Mouse (Mus musculus): ENCODE results near the gene Cyb5b. TPM values are rescaled to one million over a fixed set of nuclear protein-coding genes. Genes with fewer than 3 reads are reported as not detected.

Gene Cyb5b
- polyA plus RNA-seq, 1 experiment from 2014 or later, result 177 TPM

DNA sequence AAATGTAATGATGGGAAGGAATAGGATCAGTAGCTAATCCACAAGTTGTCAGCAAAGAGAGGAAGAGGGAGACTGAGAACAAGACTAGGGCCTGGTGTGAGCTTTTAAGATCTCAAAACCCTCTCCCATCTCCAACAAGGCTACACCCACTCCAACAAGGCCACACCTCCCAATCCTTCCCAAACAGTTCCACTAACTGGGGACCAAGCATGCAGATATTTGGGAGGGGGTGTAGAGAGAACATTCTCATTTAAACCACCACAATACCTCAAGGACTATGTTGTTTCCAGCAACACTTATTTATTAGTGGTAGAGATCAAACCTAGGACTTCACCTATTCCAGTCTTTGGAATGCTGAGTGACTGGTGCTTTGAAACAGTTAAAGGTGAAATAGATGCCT, 6.4 kb downstream of the Cyb5b start:
- DNase-seq (ENCODE audit: low spot score, missing footprints) (peak; percentile 75), ATAC-seq (ENCODE audit: low FRiP score) (no peak)
- no peak overlapping the region for H3K27ac ChIP-seq (ENCODE audit: low read depth, low read length)
- H3K9me3 ChIP-seq (ENCODE audit: control insufficient read depth, low read length), result no peaks in the 10 kb centered on the region
- H3K36me3 ChIP-seq (ENCODE audit: control insufficient read depth, insufficient read depth, low read length), result peaks cover 18% of the 10 kb centered on the region
- no peaks in the 10 kb centered on the region for H3K27me3 ChIP-seq (ENCODE audit: control insufficient read depth, insufficient read depth, low read length)
- H3K4me1 ChIP-seq (ENCODE audit: control insufficient read depth, insufficient read depth, low read length), result no peaks in the 10 kb centered on the region
- no peak overlapping the region for H3K4me3 ChIP-seq (ENCODE audit: low read depth, low read length)
- no peak overlapping the region for H3K9ac ChIP-seq (ENCODE audit: low read length)
- no peak overlapping the region for H3K4me2 ChIP-seq

DNA sequence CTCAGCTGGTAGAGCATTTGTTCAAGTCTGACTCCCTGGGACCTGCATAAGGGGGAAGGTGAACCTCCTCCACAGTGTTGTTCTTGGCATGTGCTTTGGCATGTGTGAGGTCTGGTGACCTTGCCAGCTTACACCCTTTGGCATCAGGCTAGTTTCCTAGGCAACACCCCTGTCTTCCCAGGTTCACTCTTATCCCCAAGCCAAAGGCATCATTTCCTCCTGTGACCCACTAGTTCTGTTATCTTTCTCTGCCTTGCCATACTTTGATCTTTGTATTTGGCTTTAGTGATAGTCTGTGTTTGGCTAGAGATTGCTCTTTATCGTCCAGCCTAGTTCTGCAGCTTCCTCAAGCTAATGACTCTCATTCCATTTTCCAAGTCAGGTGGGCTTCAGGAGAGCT, 7.4 kb downstream of the Cyb5b start:
- no peak for ATAC-seq (ENCODE audit: low FRiP score)
- 84% methylated on average over 1 of the region's 1 CpGs for WGBS
- no peaks in the 10 kb centered on the region for H3K9me3 ChIP-seq (ENCODE audit: control insufficient read depth, low read length)

DNA sequence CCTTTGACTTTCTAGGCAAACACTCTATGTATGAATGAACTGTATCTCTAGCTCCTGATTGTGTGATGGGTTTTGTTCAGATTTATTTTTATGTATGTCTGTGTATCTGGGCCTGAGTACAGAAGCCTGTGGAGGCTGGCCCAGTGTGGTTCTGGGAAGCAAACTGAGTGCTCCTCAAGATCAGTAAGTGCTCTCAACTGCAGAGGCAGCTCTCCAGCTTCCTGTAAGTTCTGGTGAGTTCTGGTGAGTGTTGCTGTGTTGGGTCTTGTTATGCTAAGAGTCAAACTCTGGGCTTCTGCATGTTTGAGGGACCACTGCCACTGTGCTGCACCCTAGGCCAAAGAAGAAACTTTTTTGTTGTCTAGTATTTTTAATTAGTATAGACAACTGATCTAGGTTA, 8.4 kb downstream of the Cyb5b start:
- no peaks in the 10 kb centered on the region for H3K4me1 ChIP-seq (ENCODE audit: control insufficient read depth, insufficient read depth, low read length)
- DNase-seq (ENCODE audit: low spot score, missing footprints), result peak; percentile 28
- no peak overlapping the region for H3K9ac ChIP-seq (ENCODE audit: low read length)
- H3K27ac ChIP-seq (ENCODE audit: low read depth, low read length), result no peak overlapping the region
- H3K27me3 ChIP-seq (ENCODE audit: control insufficient read depth, insufficient read depth, low read length), result no peaks in the 10 kb centered on the region
- no peak overlapping the region for H3K4me2 ChIP-seq
- peaks cover 20% of the 10 kb centered on the region for H3K36me3 ChIP-seq (ENCODE audit: control insufficient read depth, insufficient read depth, low read length)
- no peak for ATAC-seq (ENCODE audit: low FRiP score)
- H3K4me3 ChIP-seq (ENCODE audit: low read depth, low read length), result no peak overlapping the region
- no peaks in the 10 kb centered on the region for H3K9me3 ChIP-seq (ENCODE audit: control insufficient read depth, low read length)

More for the DNA sequence above, 7.4 kb downstream of the Cyb5b start:
- Histone ChIP-seq H3K27ac (ENCODE audit: low read depth, low read length) (no peak overlapping the region), H3K4me3 (ENCODE audit: low read depth, low read length) (no peak overlapping the region), H3K36me3 (ENCODE audit: control insufficient read depth, insufficient read depth, low read length) (peaks cover 20% of the 10 kb centered on the region), H3K4me2 (no peak overlapping the region), H3K9ac (ENCODE audit: low read length) (no peak overlapping the region), H3K27me3 (ENCODE audit: control insufficient read depth, insufficient read depth, low read length) (no peaks in the 10 kb centered on the region), H3K4me1 (ENCODE audit: control insufficient read depth, insufficient read depth, low read length) (no peaks in the 10 kb centered on the region)
- DNase-seq (ENCODE audit: low spot score, missing footprints), result peak; percentile 47

DNA sequence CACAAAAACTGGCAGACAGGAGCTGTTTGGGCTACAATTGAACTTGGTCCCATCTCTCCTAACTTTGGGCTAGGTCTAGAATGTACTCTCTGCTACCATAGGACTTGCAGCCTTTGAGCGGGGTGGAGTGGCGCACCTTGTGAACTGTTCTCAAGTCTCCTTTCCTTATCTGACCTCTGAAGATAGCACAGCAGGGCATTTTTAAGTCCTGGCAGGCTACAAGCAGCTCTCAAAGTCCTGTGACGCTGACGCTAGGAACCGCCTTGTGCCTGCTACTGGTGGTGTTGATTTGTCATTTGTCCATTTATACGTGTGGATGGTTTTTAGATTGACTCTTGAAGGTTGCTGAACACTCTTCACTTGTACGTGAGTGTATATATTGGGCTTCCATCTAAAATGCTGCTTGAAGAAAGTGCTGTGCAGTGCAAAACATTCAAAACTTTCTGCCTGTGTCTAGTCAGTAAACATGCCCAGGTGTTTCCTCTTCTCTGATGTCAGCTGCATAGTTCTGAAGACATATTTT, 13.9 kb downstream of the Cyb5b start:
- no peak for DNase-seq (ENCODE audit: low spot score, missing footprints)
- H3K36me3 ChIP-seq (ENCODE audit: control insufficient read depth, insufficient read depth, low read length), result peaks cover 14% of the 10 kb centered on the region
- no peak overlapping the region for H3K27ac ChIP-seq (ENCODE audit: low read depth, low read length)
- H3K9me3 ChIP-seq (ENCODE audit: control insufficient read depth, low read length), result no peaks in the 10 kb centered on the region
- H3K9ac ChIP-seq (ENCODE audit: low read length), result no peak overlapping the region
- no peaks in the 10 kb centered on the region for H3K4me1 ChIP-seq (ENCODE audit: control insufficient read depth, insufficient read depth, low read length)
- H3K27me3 ChIP-seq (ENCODE audit: control insufficient read depth, insufficient read depth, low read length), result no peaks in the 10 kb centered on the region
- H3K4me2 ChIP-seq, result no peak overlapping the region
- no peak overlapping the region for H3K4me3 ChIP-seq (ENCODE audit: low read depth, low read length)
- ATAC-seq (ENCODE audit: low FRiP score), result no peak
- WGBS, result 94% methylated on average over 7 of the region's 7 CpGs

DNA sequence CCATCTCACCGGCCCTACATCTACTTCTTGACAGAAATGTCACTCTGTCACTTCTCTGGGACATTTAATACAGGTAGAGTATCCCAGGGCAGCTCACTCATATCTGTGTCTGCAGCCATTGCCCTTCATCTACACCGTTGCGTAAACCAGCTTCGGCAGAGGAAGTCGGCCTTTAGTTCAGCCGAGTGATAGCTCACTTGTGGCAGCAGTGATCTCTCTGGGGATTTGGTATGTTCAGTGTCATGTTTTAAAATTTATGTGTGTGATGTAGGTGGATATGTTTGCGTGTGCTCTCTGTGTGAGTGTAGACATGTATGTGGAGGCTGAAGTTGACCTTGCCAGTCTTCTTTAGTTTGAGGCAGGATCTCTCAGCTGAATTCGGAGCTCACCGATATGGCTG, 15.3 kb downstream of the Cyb5b start:
- DNase-seq (ENCODE audit: low spot score, missing footprints) (peak; percentile 78), ATAC-seq (ENCODE audit: low FRiP score) (no peak)
- WGBS, result 96% methylated on average over 9 of the region's 9 CpGs
- Histone ChIP-seq H3K4me3 (ENCODE audit: low read depth, low read length) (no peak overlapping the region), H3K9ac (ENCODE audit: low read length) (no peak overlapping the region), H3K9me3 (ENCODE audit: control insufficient read depth, low read length) (no peaks in the 10 kb centered on the region), H3K4me1 (ENCODE audit: control insufficient read depth, insufficient read depth, low read length) (no peaks in the 10 kb centered on the region), H3K27ac (ENCODE audit: low read depth, low read length) (no peak overlapping the region), H3K27me3 (ENCODE audit: control insufficient read depth, insufficient read depth, low read length) (no peaks in the 10 kb centered on the region), H3K4me2 (no peak overlapping the region), H3K36me3 (ENCODE audit: control insufficient read depth, insufficient read depth, low read length) (peaks cover 20% of the 10 kb centered on the region)

DNA sequence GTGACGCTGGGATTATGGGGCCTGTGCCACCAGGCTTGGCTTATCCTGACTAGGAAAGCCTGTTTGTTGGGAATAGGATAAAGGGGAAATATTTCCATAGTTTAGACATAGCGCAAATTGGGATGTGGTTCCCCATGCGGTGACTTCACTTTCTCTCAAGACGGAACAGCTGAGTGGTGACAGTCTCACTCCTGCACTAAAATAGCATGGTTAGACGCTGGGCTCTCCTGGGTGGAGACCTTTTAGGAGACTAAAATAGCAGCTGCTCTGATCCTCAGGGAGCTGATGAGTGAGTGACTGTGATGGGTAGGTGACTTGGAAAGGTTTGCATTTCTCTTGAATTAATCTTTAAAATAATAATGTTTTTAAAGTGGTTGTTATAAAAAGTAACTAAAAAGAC, 17.4 kb downstream of the Cyb5b start:
- no peak overlapping the region for H3K4me3 ChIP-seq (ENCODE audit: low read depth, low read length)
- no peaks in the 10 kb centered on the region for H3K27me3 ChIP-seq (ENCODE audit: control insufficient read depth, insufficient read depth, low read length)
- ATAC-seq (ENCODE audit: low FRiP score) (no peak), DNase-seq (ENCODE audit: low spot score, missing footprints) (peak; percentile 60)
- H3K27ac ChIP-seq (ENCODE audit: low read depth, low read length), result no peak overlapping the region
- no peak overlapping the region for H3K4me2 ChIP-seq
- peaks cover 21% of the 10 kb centered on the region for H3K36me3 ChIP-seq (ENCODE audit: control insufficient read depth, insufficient read depth, low read length)
- H3K9me3 ChIP-seq (ENCODE audit: control insufficient read depth, low read length), result no peaks in the 10 kb centered on the region
- no peak overlapping the region for H3K9ac ChIP-seq (ENCODE audit: low read length)
- 93% methylated on average over 5 of the region's 5 CpGs for WGBS
- H3K4me1 ChIP-seq (ENCODE audit: control insufficient read depth, insufficient read depth, low read length), result no peaks in the 10 kb centered on the region

DNA sequence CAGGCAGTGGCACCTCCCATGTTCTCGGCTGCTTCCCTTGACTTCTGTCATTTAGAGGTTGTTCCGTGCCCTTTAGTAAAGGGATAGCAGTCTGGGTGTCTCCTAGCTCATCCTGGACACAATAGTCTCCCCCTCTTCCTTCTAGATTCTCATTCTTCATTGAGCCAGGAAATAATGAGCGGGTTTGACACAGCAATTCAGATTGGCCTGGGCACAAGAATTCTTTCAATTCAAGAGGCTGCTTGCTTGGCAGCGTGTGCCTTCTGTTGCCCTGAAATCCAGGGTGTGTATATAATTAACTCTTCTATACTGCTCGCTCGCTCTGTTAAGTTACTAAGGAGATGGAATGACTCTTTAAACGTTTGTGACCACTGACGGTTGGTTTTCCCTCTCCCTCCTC, 21.7 kb downstream of the Cyb5b start:
- Histone ChIP-seq H3K27ac (ENCODE audit: low read depth, low read length) (no peak overlapping the region), H3K9ac (ENCODE audit: low read length) (no peak overlapping the region), H3K4me1 (ENCODE audit: control insufficient read depth, insufficient read depth, low read length) (no peaks in the 10 kb centered on the region), H3K36me3 (ENCODE audit: control insufficient read depth, insufficient read depth, low read length) (peaks cover 16% of the 10 kb centered on the region), H3K4me2 (no peak overlapping the region), H3K9me3 (ENCODE audit: control insufficient read depth, low read length) (no peaks in the 10 kb centered on the region), H3K4me3 (ENCODE audit: low read depth, low read length) (no peak overlapping the region), H3K27me3 (ENCODE audit: control insufficient read depth, insufficient read depth, low read length) (no peaks in the 10 kb centered on the region)
- WGBS, result 85% methylated on average over 8 of the region's 8 CpGs
- ATAC-seq (ENCODE audit: low FRiP score) (no peak), DNase-seq (ENCODE audit: low spot score, missing footprints) (no peak)

DNA sequence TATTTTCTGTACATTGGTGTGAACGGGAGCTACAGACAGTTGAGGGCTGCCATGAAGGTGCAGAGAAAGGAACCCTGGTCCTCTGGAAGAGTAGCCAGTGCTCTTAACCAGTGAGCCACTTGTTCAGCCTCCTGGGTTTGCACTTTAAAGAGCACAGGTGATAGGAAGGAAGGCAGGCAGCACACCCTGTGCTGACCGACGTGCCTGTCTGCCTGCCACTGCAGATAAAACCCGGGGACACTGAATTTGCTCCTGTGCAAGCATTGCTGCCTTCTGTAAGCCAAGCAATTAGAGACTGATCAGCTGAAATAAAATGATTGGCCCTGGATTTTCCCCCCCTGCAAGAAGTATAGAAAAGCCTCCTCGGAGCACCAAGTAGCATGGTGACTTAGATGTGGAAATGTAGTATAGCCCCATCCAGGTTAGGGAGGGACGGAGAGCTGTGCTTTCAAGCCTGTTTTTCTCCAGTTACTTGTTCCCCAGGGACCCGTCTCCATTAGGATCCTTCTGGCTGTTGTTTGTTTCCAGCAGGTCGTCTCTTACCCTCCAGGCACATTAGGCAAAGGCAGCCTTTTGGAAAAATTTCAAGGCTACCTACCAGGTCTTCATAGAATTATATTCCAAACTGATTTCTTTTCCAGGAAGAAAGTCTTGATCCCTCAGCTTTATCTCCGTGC, 22.7 kb downstream of the Cyb5b start:
- H3K9ac ChIP-seq (ENCODE audit: low read length), result no peak overlapping the region
- H3K27me3 ChIP-seq (ENCODE audit: control insufficient read depth, insufficient read depth, low read length), result no peaks in the 10 kb centered on the region
- no peak overlapping the region for H3K4me2 ChIP-seq
- no peaks in the 10 kb centered on the region for H3K9me3 ChIP-seq (ENCODE audit: control insufficient read depth, low read length)
- peaks cover 21% of the 10 kb centered on the region for H3K36me3 ChIP-seq (ENCODE audit: control insufficient read depth, insufficient read depth, low read length)
- H3K4me3 ChIP-seq (ENCODE audit: low read depth, low read length), result no peak overlapping the region
- DNase-seq (ENCODE audit: low spot score, missing footprints) (no peak), ATAC-seq (ENCODE audit: low FRiP score) (no peak)
- no peak overlapping the region for H3K27ac ChIP-seq (ENCODE audit: low read depth, low read length)
- 83% methylated on average over 9 of the region's 9 CpGs for WGBS
- H3K4me1 ChIP-seq (ENCODE audit: control insufficient read depth, insufficient read depth, low read length), result no peaks in the 10 kb centered on the region

DNA sequence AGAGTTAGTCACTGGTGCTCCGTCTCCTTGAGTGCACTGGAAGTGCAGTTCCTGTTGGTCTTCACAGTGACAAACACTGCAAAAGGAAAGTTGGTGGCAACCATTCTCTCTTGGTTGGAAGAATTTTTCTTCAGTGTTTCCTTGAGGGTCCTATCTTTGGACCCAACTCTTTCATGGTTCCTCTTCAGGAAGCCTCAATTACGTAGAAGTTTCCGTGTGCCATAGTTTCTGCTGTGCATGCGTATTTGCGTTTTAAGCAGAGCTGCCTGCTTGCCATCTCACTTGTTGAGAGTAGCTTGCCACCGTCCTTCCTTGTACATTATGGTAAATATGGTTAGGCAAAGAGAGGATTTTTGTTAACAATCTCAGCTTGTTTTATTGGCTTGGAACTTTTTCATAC, 30.7 kb downstream of the Cyb5b start:
- H3K27me3 ChIP-seq (ENCODE audit: control insufficient read depth, insufficient read depth, low read length), result no peaks in the 10 kb centered on the region
- no peak overlapping the region for H3K4me3 ChIP-seq (ENCODE audit: low read depth, low read length)
- H3K9ac ChIP-seq (ENCODE audit: low read length), result no peak overlapping the region
- H3K9me3 ChIP-seq (ENCODE audit: control insufficient read depth, low read length), result no peaks in the 10 kb centered on the region
- 98% methylated on average over 6 of the region's 6 CpGs for WGBS
- no peaks in the 10 kb centered on the region for H3K4me1 ChIP-seq (ENCODE audit: control insufficient read depth, insufficient read depth, low read length)
- H3K4me2 ChIP-seq, result no peak overlapping the region
- DNase-seq (ENCODE audit: low spot score, missing footprints) (no peak), ATAC-seq (ENCODE audit: low FRiP score) (no peak)
- H3K27ac ChIP-seq (ENCODE audit: low read depth, low read length), result no peak overlapping the region
- H3K36me3 ChIP-seq (ENCODE audit: control insufficient read depth, insufficient read depth, low read length), result peaks cover 31% of the 10 kb centered on the region

All from midbrain, embryonic 11.5 days (tissue).